Mouse (Mus musculus): ENCODE data around the gene Ptk7. TPM values are rescaled to one million over a fixed set of nuclear protein-coding genes. Genes with fewer than 3 reads are reported as not detected.

Gene Ptk7
- polyA plus RNA-seq, 1 experiment from 2014 or later = 15.3 TPM

GRCm38 (mm10) chr17:46546591-46546990 is 82.7 kb downstream of the Ptk7 start:
- peak overlapping the region; percentile 86 for H3K9ac ChIP-seq (ENCODE audit: low read length)
- peaks cover 45% of the 10 kb centered on the region for H3K36me3 ChIP-seq (ENCODE audit: control insufficient read depth, insufficient read depth, low read length)
- no peak overlapping the region for H3K27ac ChIP-seq (ENCODE audit: low read depth, low read length)
- H3K9me3 ChIP-seq (replicated peaks; ENCODE audit: control insufficient read depth, low read length) = no peaks in the 10 kb centered on the region
- no peak for DNase-seq (ENCODE audit: low spot score)
- H3K4me2 ChIP-seq (ENCODE audit: low read length) = peak overlapping the region; percentile 85
- H3K4me3 ChIP-seq (ENCODE audit: low read depth, low read length) = peak overlapping the region; percentile 64
- peaks cover 7% of the 10 kb centered on the region; the same call in 1 of the 2 replicates for H3K4me1 ChIP-seq (ENCODE audit: control insufficient read depth, insufficient read depth, low read length)
- ATAC-seq = peak; percentile 9; the same call in 1 of the 2 replicates
- H3K27me3 ChIP-seq (replicated peaks; ENCODE audit: control insufficient read depth, insufficient read depth, low read length) = 0 out of 2 replicates have a peak, but pooled peaks cover 3% of the 10 kb centered on the region
- 6% methylated on average over 7 of the region's 7 CpGs for WGBS

- 2% methylated on average over 49 of the region's 49 CpGs for WGBS
- Histone ChIP-seq H3K4me2 (ENCODE audit: low read length) (peak within 1 kb of the TSS; percentile 85), H3K4me3 (ENCODE audit: low read depth, low read length) (peak within 1 kb of the TSS; percentile 64), H3K36me3 (ENCODE audit: control insufficient read depth, insufficient read depth, low read length) (peaks cover 45% of the 10 kb centered on the region), H3K9me3 (replicated peaks; ENCODE audit: control insufficient read depth, low read length) (no peaks in the 10 kb centered on the region), H3K27ac (ENCODE audit: low read depth, low read length) (no peak within 1 kb of the TSS), H3K9ac (ENCODE audit: low read length) (peak within 1 kb of the TSS; percentile 86), H3K27me3 (replicated peaks; ENCODE audit: control insufficient read depth, insufficient read depth, low read length) (0 out of 2 replicates have a peak, but pooled peaks cover 3% of the 10 kb centered on the region), H3K4me1 (ENCODE audit: control insufficient read depth, insufficient read depth, low read length) (peaks cover 7% of the 10 kb centered on the region; the same call in 1 of the 2 replicates)
- ATAC-seq (peak; percentile 87), DNase-seq (ENCODE audit: low spot score) (peak; percentile 82)
These were observed 83.3 kb downstream of the Ptk7 start, which contains the start of gene Cul9 for GRCm38 (mm10) chr17:46545813-46546564. Gene Cul9, minus strand, starts transcription at chr17:46546388.

- Histone ChIP-seq H3K27ac (ENCODE audit: low read depth, low read length) (no peak overlapping the region), H3K9ac (ENCODE audit: low read length) (no peak overlapping the region), H3K27me3 (replicated peaks; ENCODE audit: control insufficient read depth, insufficient read depth, low read length) (0 out of 2 replicates have a peak, but pooled peaks cover 3% of the 10 kb centered on the region), H3K36me3 (ENCODE audit: control insufficient read depth, insufficient read depth, low read length) (peaks cover 41% of the 10 kb centered on the region), H3K9me3 (replicated peaks; ENCODE audit: control insufficient read depth, low read length) (no peaks in the 10 kb centered on the region), H3K4me2 (ENCODE audit: low read length) (no peak overlapping the region), H3K4me1 (ENCODE audit: control insufficient read depth, insufficient read depth, low read length) (peaks cover 7% of the 10 kb centered on the region; the same call in 1 of the 2 replicates), H3K4me3 (ENCODE audit: low read depth, low read length) (no peak overlapping the region)
- DNase-seq (ENCODE audit: low spot score) = no peak
- WGBS = 96% methylated on average over 12 of the region's 12 CpGs
- ATAC-seq = no peak
These were observed 85.6 kb downstream of the Ptk7 start for GRCm38 (mm10) chr17:46543661-46544060.

- H3K4me2 ChIP-seq (ENCODE audit: low read length) = no peak overlapping the region
- H3K4me1 ChIP-seq (ENCODE audit: control insufficient read depth, insufficient read depth, low read length) = no peaks in the 10 kb centered on the region
- no peak overlapping the region for H3K27ac ChIP-seq (ENCODE audit: low read depth, low read length)
- WGBS = 37% methylated on average over 12 of the region's 12 CpGs
- H3K36me3 ChIP-seq (ENCODE audit: control insufficient read depth, insufficient read depth, low read length) = peaks cover 19% of the 10 kb centered on the region; the same call in 1 of the 2 replicates
- no peak overlapping the region for H3K9ac ChIP-seq (ENCODE audit: low read length)
- H3K27me3 ChIP-seq (replicated peaks; ENCODE audit: control insufficient read depth, insufficient read depth, low read length) = 0 out of 2 replicates have a peak, but pooled peaks cover 3% of the 10 kb centered on the region
- ATAC-seq (peak; percentile 82), DNase-seq (ENCODE audit: low spot score) (peak; percentile 77)
- H3K9me3 ChIP-seq (replicated peaks; ENCODE audit: control insufficient read depth, low read length) = no peaks in the 10 kb centered on the region
- no peak overlapping the region for H3K4me3 ChIP-seq (ENCODE audit: low read depth, low read length)
These were observed 103.6 kb downstream of the Ptk7 start for GRCm38 (mm10) chr17:46525579-46526307.

GRCm38 (mm10) chr17:46525065-46525464 is 104.2 kb downstream of the Ptk7 start:
- Histone ChIP-seq H3K27me3 (replicated peaks; ENCODE audit: control insufficient read depth, insufficient read depth, low read length) (0 out of 2 replicates have a peak, but pooled peaks cover 3% of the 10 kb centered on the region), H3K9me3 (replicated peaks; ENCODE audit: control insufficient read depth, low read length) (no peaks in the 10 kb centered on the region), H3K9ac (ENCODE audit: low read length) (no peak overlapping the region), H3K4me1 (ENCODE audit: control insufficient read depth, insufficient read depth, low read length) (no peaks in the 10 kb centered on the region), H3K4me2 (ENCODE audit: low read length) (no peak overlapping the region), H3K4me3 (ENCODE audit: low read depth, low read length) (no peak overlapping the region), H3K36me3 (ENCODE audit: control insufficient read depth, insufficient read depth, low read length) (peaks cover 19% of the 10 kb centered on the region; the same call in 1 of the 2 replicates), H3K27ac (ENCODE audit: low read depth, low read length) (no peak overlapping the region)
- WGBS = 91% methylated on average over 10 of the region's 10 CpGs
- no peak for DNase-seq (ENCODE audit: low spot score)
- no peak for ATAC-seq

GRCm38 (mm10) chr17:46521963-46522668 is 107.2 kb downstream of the Ptk7 start:
- Histone ChIP-seq H3K4me2 (ENCODE audit: low read length) (no peak overlapping the region), H3K27ac (ENCODE audit: low read depth, low read length) (no peak overlapping the region), H3K9ac (ENCODE audit: low read length) (no peak overlapping the region), H3K27me3 (replicated peaks; ENCODE audit: control insufficient read depth, insufficient read depth, low read length) (0 out of 2 replicates have a peak, but pooled peaks cover 3% of the 10 kb centered on the region), H3K4me3 (ENCODE audit: low read depth, low read length) (no peak overlapping the region), H3K9me3 (replicated peaks; ENCODE audit: control insufficient read depth, low read length) (no peaks in the 10 kb centered on the region), H3K4me1 (ENCODE audit: control insufficient read depth, insufficient read depth, low read length) (no peaks in the 10 kb centered on the region), H3K36me3 (ENCODE audit: control insufficient read depth, insufficient read depth, low read length) (peaks cover 14% of the 10 kb centered on the region; the same call in 1 of the 2 replicates)
- peak; percentile 22 for DNase-seq (ENCODE audit: low spot score)
- no peak; the same call in 1 of the 2 replicates for ATAC-seq
- 27% methylated on average over 24 of the region's 24 CpGs for WGBS

- H3K4me2 ChIP-seq (ENCODE audit: low read length) = no peak overlapping the region
- H3K9me3 ChIP-seq (replicated peaks; ENCODE audit: control insufficient read depth, low read length) = no peaks in the 10 kb centered on the region
- 82% methylated on average over 9 of the region's 9 CpGs for WGBS
- H3K36me3 ChIP-seq (ENCODE audit: control insufficient read depth, insufficient read depth, low read length) = peaks cover 12% of the 10 kb centered on the region; the same call in 1 of the 2 replicates
- no peak for ATAC-seq
- no peaks in the 10 kb centered on the region for H3K4me1 ChIP-seq (ENCODE audit: control insufficient read depth, insufficient read depth, low read length)
- 0 out of 2 replicates have a peak, but pooled peaks cover 3% of the 10 kb centered on the region for H3K27me3 ChIP-seq (replicated peaks; ENCODE audit: control insufficient read depth, insufficient read depth, low read length)
- no peak for DNase-seq (ENCODE audit: low spot score)
- H3K9ac ChIP-seq (ENCODE audit: low read length) = no peak overlapping the region; the same call in 1 of the 2 replicates
- H3K27ac ChIP-seq (ENCODE audit: low read depth, low read length) = no peak overlapping the region
- no peak overlapping the region for H3K4me3 ChIP-seq (ENCODE audit: low read depth, low read length)
These were observed 108.1 kb downstream of the Ptk7 start for GRCm38 (mm10) chr17:46521174-46521573.

GRCm38 (mm10) chr17:46520385-46520979 is 108.8 kb downstream of the Ptk7 start:
- Histone ChIP-seq H3K27me3 (replicated peaks; ENCODE audit: control insufficient read depth, insufficient read depth, low read length) (0 out of 2 replicates have a peak, but pooled peaks cover 3% of the 10 kb centered on the region), H3K4me1 (ENCODE audit: control insufficient read depth, insufficient read depth, low read length) (no peaks in the 10 kb centered on the region), H3K4me2 (ENCODE audit: low read length) (no peak overlapping the region), H3K4me3 (ENCODE audit: low read depth, low read length) (no peak overlapping the region), H3K27ac (ENCODE audit: low read depth, low read length) (no peak overlapping the region), H3K9me3 (replicated peaks; ENCODE audit: control insufficient read depth, low read length) (no peaks in the 10 kb centered on the region), H3K36me3 (ENCODE audit: control insufficient read depth, insufficient read depth, low read length) (0 out of 2 replicates have a peak, but pooled peaks cover 9% of the 10 kb centered on the region), H3K9ac (ENCODE audit: low read length) (no peak overlapping the region; the same call in 1 of the 2 replicates)
- ATAC-seq (no peak), DNase-seq (ENCODE audit: low spot score) (peak; percentile 4)
- 51% methylated on average over 25 of the region's 25 CpGs for WGBS
